Mouse (Mus musculus) embryonic fibroblast, embryonic 13.5 days (primary cell): ENCODE results near the gene Tagln3. TPM values are rescaled to one million over a fixed set of nuclear protein-coding genes. Genes with fewer than 3 reads are reported as not detected.
A peak's percentile ranks its signal among the peaks of the same experiment; 100 is the strongest.

Experiments
- H3K27ac ChIP-seq: 2 replicates; pipeline ENCODE4 v1.5.1; 2012; ENCODE audit warnings: low read length, control low read depth, inconsistent platforms; ENCODE audit not compliant: insufficient read depth
- H3K4me1 ChIP-seq: 2 replicates; pipeline ENCODE4 v1.6.1; 2011; ENCODE audit warnings: low read length; ENCODE audit not compliant: control insufficient read depth, insufficient read depth
- H3K4me3 ChIP-seq: 2 replicates; pipeline ENCODE4 v1.5.1; 2011; ENCODE audit warnings: mild to moderate bottlenecking, control low read depth, low read length; ENCODE audit not compliant: insufficient read depth
- CTCF ChIP-seq: IDR thresholded peaks from 2 replicates; pipeline ENCODE4 v1.5.1; 2011; ENCODE audit warnings: mild to moderate bottlenecking, control low read depth, low read length, moderate library complexity, borderline replicate concordance; ENCODE audit not compliant: insufficient read depth
- POLR2A ChIP-seq: IDR thresholded peaks from 2 replicates; pipeline ENCODE4 v1.6.1; 2011; ENCODE audit warnings: low read depth, mild to moderate bottlenecking, control low read depth, low read length, moderate library complexity
- polyA plus RNA-seq: library from polyadenylated mRNA; stranded (reverse); fragments of >200 nt; gene quantifications from 2 replicates; pipeline ENCODE4 v1.2.4, GENCODE M21; 2011; ENCODE audit warnings: low read depth; ENCODE audit not compliant: missing spikeins, insufficient read length

The Tagln3 gene
- polyA plus RNA-seq, 1 experiment = 1.7 TPM

- no peak overlapping the region for H3K27ac ChIP-seq
- peaks cover 3% of the 10 kb centered on the region; the same call in 1 of the 2 replicates for H3K4me1 ChIP-seq
- no peak for TF ChIP-seq CTCF
- TF ChIP-seq POLR2A = no peak
- H3K4me3 ChIP-seq = no peak overlapping the region
These were observed 1.9 kb downstream of the Tagln3 start for GRCm38 (mm10) chr16:45722460-45722951.

GRCm38 (mm10) chr16:45720022-45720630 lies 4.3 kb downstream of the Tagln3 start:
- H3K4me3 ChIP-seq = no peak overlapping the region
- H3K27ac ChIP-seq = no peak overlapping the region
- H3K4me1 ChIP-seq = peaks cover 3% of the 10 kb centered on the region; the same call in 1 of the 2 replicates
- TF ChIP-seq CTCF (no peak), POLR2A (no peak)

- no peak overlapping the region for H3K27ac ChIP-seq
- H3K4me3 ChIP-seq = no peak overlapping the region
- peaks cover 3% of the 10 kb centered on the region; the same call in 1 of the 2 replicates for H3K4me1 ChIP-seq
- TF ChIP-seq POLR2A (no peak), CTCF (no peak)
These were observed 6.1 kb downstream of the Tagln3 start for GRCm38 (mm10) chr16:45718296-45718695.

- no peak overlapping the region for H3K4me3 ChIP-seq
- no peaks in the 10 kb centered on the region for H3K4me1 ChIP-seq
- TF ChIP-seq CTCF (no peak), POLR2A (no peak)
- no peak overlapping the region for H3K27ac ChIP-seq
These were observed 9.8 kb downstream of the Tagln3 start for GRCm38 (mm10) chr16:45714489-45715150.

GRCm38 (mm10) chr16:45713878-45714277 lies 10.5 kb downstream of the Tagln3 start:
- Histone ChIP-seq H3K27ac (no peak overlapping the region), H3K4me1 (no peaks in the 10 kb centered on the region), H3K4me3 (no peak overlapping the region)
- TF ChIP-seq POLR2A (no peak), CTCF (no peak)

- no peak for TF ChIP-seq POLR2A
- TF ChIP-seq CTCF = no peak
- Histone ChIP-seq H3K4me1 (no peaks in the 10 kb centered on the region), H3K4me3 (no peak overlapping the region), H3K27ac (no peak overlapping the region)
These were observed 11.1 kb downstream of the Tagln3 start for GRCm38 (mm10) chr16:45713261-45713660.

GRCm38 (mm10) chr16:45711263-45711662 lies 13.1 kb downstream of the Tagln3 start:
- H3K4me3 ChIP-seq = no peak overlapping the region
- H3K4me1 ChIP-seq = no peaks in the 10 kb centered on the region
- peak; percentile 56; the same call in 1 of the 2 replicates for TF ChIP-seq CTCF
- TF ChIP-seq POLR2A = no peak
- no peak overlapping the region for H3K27ac ChIP-seq

- TF ChIP-seq POLR2A (no peak), CTCF (no peak)
- no peak overlapping the region for H3K27ac ChIP-seq
- H3K4me3 ChIP-seq = no peak overlapping the region
- no peaks in the 10 kb centered on the region for H3K4me1 ChIP-seq
These were observed 25.1 kb downstream of the Tagln3 start for GRCm38 (mm10) chr16:45699301-45699700.

GRCm38 (mm10) chr16:45697996-45698395 lies 26.4 kb downstream of the Tagln3 start:
- H3K4me1 ChIP-seq = no peaks in the 10 kb centered on the region
- no peak overlapping the region for H3K4me3 ChIP-seq
- H3K27ac ChIP-seq = no peak overlapping the region
- no peak for TF ChIP-seq CTCF
- no peak for TF ChIP-seq POLR2A
